In genomic region chr7:67419591-67420314, GRCm38 (mm10) we compare ENCODE assay signal across 18 mouse cellular contexts. TPM values are rescaled to one million over a fixed set of nuclear protein-coding genes. Genes with fewer than 3 reads are reported as not detected.
DNase-seq lines count a peak whose midpoint lies in the region; ATAC-seq lines count a peak whose summit lies in the region.
"Had no signal": no experiment of that assay in that cellular context is flagged by ENCODE, and none has a peak within 500 bp of the region (broad histone marks: within the 10 kb centered on the region; RNA-seq: fewer than 3 reads in every experiment).

No protein-coding gene starts in this region.

- no peaks in the 10 kb centered on the region for H3K4me1 ChIP-seq in midbrain, embryonic 11.5 days (ENCODE audit: control insufficient read depth, insufficient read depth, low read length)
- H3K4me1 ChIP-seq in midbrain, embryonic 13.5 days (replicated peaks) = no peaks in the 10 kb centered on the region

- 87% methylated on average over 17 of the region's 17 CpGs for WGBS in midbrain, embryonic 11.5 days
- 88% methylated on average over 17 of the region's 17 CpGs for WGBS in midbrain, embryonic 13.5 days

- H3K4me3 ChIP-seq in midbrain, embryonic 11.5 days (ENCODE audit: low read depth, low read length) = no peak overlapping the region
- no peak overlapping the region for H3K4me3 ChIP-seq in midbrain, embryonic 13.5 days (replicated peaks)
- H3K4me3 ChIP-seq: neural tube, embryonic 13.5 days had no signal

- H3K36me3 ChIP-seq in midbrain, embryonic 11.5 days (ENCODE audit: control insufficient read depth, insufficient read depth, low read length) = no peaks in the 10 kb centered on the region
- no peaks in the 10 kb centered on the region for H3K36me3 ChIP-seq in midbrain, embryonic 13.5 days
- H3K36me3 ChIP-seq: neural tube, embryonic 13.5 days had no signal

- H3K9ac ChIP-seq in midbrain, embryonic 11.5 days (ENCODE audit: low read length) = no peak overlapping the region
- no peak overlapping the region for H3K9ac ChIP-seq in midbrain, embryonic 13.5 days (replicated peaks)
- H3K9ac ChIP-seq: lung, embryonic 14.5 days; neural tube, embryonic 13.5 days had no signal

- H3K9me3 ChIP-seq in midbrain, embryonic 11.5 days (ENCODE audit: control insufficient read depth, low read length) = no peaks in the 10 kb centered on the region
- H3K9me3 ChIP-seq in midbrain, embryonic 13.5 days = no peaks in the 10 kb centered on the region
- H3K9me3 ChIP-seq: neural tube, embryonic 13.5 days had no signal

- H3K27me3 ChIP-seq in midbrain, embryonic 11.5 days (ENCODE audit: control insufficient read depth, insufficient read depth, low read length) = no peaks in the 10 kb centered on the region
- no peaks in the 10 kb centered on the region for H3K27me3 ChIP-seq in midbrain, embryonic 13.5 days
- H3K27me3 ChIP-seq: neural tube, embryonic 13.5 days had no signal

- no peak overlapping the region for H3K4me2 ChIP-seq in midbrain, embryonic 11.5 days
- H3K4me2 ChIP-seq in midbrain, embryonic 13.5 days (replicated peaks) = no peak overlapping the region
- H3K4me2 ChIP-seq: liver, embryonic 11.5 days; lung, embryonic 14.5 days; neural tube, embryonic 13.5 days had no signal

- DNase-seq in midbrain, embryonic 11.5 days (ENCODE audit: low spot score, missing footprints) = peak; percentile 35
- peak; percentile 65 to 80 for DNase-seq in thymus, adult 18-20 months
- peak; percentile 68 for DNase-seq in thymus, postnatal 4 days
- no peak for DNase-seq in urinary bladder, postnatal 25 days (ENCODE audit: low spot score)
- no peak for DNase-seq in testis, postnatal 14 days (ENCODE audit: low spot score)
- DNase-seq: adrenal gland, postnatal 25 days; cerebellum, adult 18-20 months; cerebellum, postnatal 36 days; kidney, adult 2 months; kidney, postnatal 14 days; left cerebral cortex, postnatal 4 days; lung, embryonic 14.5 days; lung, postnatal 36 days; spleen, adult 18-20 months had no signal

- ATAC-seq in midbrain, embryonic 11.5 days (ENCODE audit: low FRiP score) = no peak
- no peak for ATAC-seq in midbrain, embryonic 13.5 days
- peak; percentile 51 to 53 for ATAC-seq in hematopoietic stem cell, adult 5-6 weeks (replicated peaks in 1 of 2; ENCODE audit: insufficient read depth in 1 of 2, low FRiP score in 2 of 2, low TSS enrichment in 1 of 2, low read depth in 1 of 2, poor library complexity in 2 of 2, severe bottlenecking in 2 of 2)

- H3K27ac ChIP-seq in midbrain, embryonic 11.5 days (ENCODE audit: low read depth, low read length) = no peak overlapping the region
- H3K27ac ChIP-seq in midbrain, embryonic 13.5 days = no peak overlapping the region
- H3K27ac ChIP-seq: neural tube, embryonic 13.5 days had no signal

RNA-seq across cellular contexts. Expression of gene Mef2a, which starts 47.1 kb away (rescaled TPM):
- 24.1 and 28.9 TPM in 2 replicates for polyA plus RNA-seq in midbrain, embryonic 11.5 days (2014; fragmentation: Nextera tagmentation; extraction: Ambion mirVana)
- polyA plus RNA-seq in midbrain, embryonic 13.5 days (2015; fragmentation: Nextera tagmentation; extraction: Ambion mirVana) = 30.2 and 34.0 TPM in 2 replicates
- 48.7 and 61.6 TPM in 2 replicates for total RNA-seq in hematopoietic stem cell, adult 5-6 weeks (2017)

Comparison
In these comparisons a context has a peak if more than half of its experiments do, and no peak if none do; other contexts are left out.
1. ATAC-seq: peak in hematopoietic stem cell, adult 5-6 weeks (2 of 2); none in midbrain, embryonic 11.5 days (single experiment) and midbrain, embryonic 13.5 days (single experiment).
2. DNase-seq: peak in midbrain, embryonic 11.5 days (single experiment), thymus, adult 18-20 months (2 of 2) and thymus, postnatal 4 days (single experiment); none in urinary bladder, postnatal 25 days (single experiment) and testis, postnatal 14 days (single experiment).